Mouse (Mus musculus) spleen, adult 2 months (tissue): Measurements from ENCODE around the gene Rasgrf2.

ENCODE experiments used
- CTCF ChIP-seq: fragments of 200-500 bp; IDR thresholded peaks from 2 replicates; pipeline ENCODE4 v1.5.1; 2011; ENCODE audit warnings: mild to moderate bottlenecking, inconsistent platforms; ENCODE audit not compliant: insufficient read depth, insufficient read length, insufficient replicate concordance; ENCODE audit errors: extremely low read depth
- POLR2A ChIP-seq: fragments of 200-500 bp; IDR thresholded peaks from 2 replicates; pipeline ENCODE4 v1.6.1; 2011; ENCODE audit warnings: low read depth, low read length, inconsistent platforms

DNA sequence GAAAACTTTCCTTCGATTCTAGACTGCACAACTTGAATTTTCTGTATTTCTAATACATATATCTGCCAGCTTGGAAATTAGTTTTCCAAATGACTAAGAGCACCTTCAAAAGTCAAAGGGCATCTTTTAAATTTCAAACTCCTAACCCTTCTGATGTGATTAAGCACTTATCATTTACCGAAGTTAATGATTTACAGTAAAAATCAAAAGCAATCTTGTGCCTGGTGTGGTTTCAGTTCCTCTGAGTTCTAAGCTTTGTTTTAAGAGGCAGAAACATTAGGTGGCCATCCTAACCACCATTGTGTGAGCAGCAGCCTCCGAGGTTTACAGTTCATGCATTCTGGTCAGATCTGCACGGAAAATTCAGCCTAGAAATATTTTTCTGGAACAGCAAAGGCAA, 1.6 kb downstream of the Rasgrf2 start:
- TF ChIP-seq POLR2A: no peak
- TF ChIP-seq CTCF: no peak
